Mouse (Mus musculus): ENCODE data around the gene Gpsm1. TPM values are rescaled to one million over a fixed set of nuclear protein-coding genes. Genes with fewer than 3 reads are reported as not detected.
A peak's percentile ranks its signal among the peaks of the same experiment; 100 is the strongest.
"Not testable (repeated sequence)": the region's sequence is repeated elsewhere in the genome, so short reads cannot be mapped to it uniquely, and the experiment has no call there.

Gene Gpsm1
- total RNA-seq, 1 experiment from 2014 or later, result 22.0 TPM

GRCm38 (mm10) chr2:26359983-26360382, 44.7 kb downstream of the Gpsm1 start:
- peak; percentile 40 for ATAC-seq (ENCODE audit: extremely low read depth, insufficient number of reproducible peaks, low FRiP score, poor library complexity, severe bottlenecking)

DNA sequence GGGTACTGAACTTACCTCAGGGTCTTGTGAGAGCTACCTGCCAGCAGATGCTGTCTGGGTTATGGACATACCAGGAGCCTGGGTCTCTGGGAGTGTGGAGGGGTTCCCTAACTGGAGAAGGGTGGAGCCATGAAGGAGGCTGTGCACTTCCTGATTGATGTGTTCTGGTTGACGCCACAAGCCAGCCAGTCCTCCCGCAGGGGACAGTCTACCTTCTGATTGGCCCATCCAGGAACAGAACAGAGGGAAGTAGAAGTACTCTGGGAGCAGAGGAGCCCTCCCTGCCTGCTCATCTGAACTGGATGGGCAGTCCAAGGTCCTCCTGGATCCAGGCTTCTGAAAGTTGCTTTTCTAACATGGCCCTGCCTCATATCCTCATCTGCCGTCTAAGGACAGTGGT, 45.5 kb downstream of the Gpsm1 start, which contains the start of gene Card9:
Card9 (minus strand) TSS at position 147 of the 400 bp plus-strand sequence.
- ATAC-seq (ENCODE audit: extremely low read depth, insufficient number of reproducible peaks, low FRiP score, poor library complexity, severe bottlenecking), result peak; percentile 66

DNA sequence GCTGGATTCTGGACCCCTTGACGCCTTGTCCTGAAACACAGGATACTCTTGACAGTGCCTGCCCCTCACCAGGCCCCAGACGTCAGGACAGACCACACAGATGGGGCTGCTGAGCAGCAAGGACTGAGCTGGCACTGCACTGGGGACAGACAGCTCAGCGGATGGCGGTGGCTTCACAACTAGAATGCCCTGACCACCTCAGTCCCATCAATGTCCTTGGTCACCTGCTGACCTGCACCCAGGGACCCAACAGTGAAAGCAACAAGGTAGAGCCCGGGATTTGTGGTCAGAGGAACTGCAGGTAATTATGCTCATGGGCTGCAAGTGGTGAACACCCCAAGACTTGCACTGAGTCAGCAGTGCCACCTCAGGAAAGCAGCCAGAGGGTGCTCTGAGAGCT, 47.7 kb downstream of the Gpsm1 start:
- no peak for ATAC-seq (ENCODE audit: extremely low read depth, insufficient number of reproducible peaks, low FRiP score, poor library complexity, severe bottlenecking)

- no peak for ATAC-seq (ENCODE audit: extremely low read depth, insufficient number of reproducible peaks, low FRiP score, poor library complexity, severe bottlenecking)
Measured at GRCm38 (mm10) chr2:26363481-26363880, 48.2 kb downstream of the Gpsm1 start.

DNA sequence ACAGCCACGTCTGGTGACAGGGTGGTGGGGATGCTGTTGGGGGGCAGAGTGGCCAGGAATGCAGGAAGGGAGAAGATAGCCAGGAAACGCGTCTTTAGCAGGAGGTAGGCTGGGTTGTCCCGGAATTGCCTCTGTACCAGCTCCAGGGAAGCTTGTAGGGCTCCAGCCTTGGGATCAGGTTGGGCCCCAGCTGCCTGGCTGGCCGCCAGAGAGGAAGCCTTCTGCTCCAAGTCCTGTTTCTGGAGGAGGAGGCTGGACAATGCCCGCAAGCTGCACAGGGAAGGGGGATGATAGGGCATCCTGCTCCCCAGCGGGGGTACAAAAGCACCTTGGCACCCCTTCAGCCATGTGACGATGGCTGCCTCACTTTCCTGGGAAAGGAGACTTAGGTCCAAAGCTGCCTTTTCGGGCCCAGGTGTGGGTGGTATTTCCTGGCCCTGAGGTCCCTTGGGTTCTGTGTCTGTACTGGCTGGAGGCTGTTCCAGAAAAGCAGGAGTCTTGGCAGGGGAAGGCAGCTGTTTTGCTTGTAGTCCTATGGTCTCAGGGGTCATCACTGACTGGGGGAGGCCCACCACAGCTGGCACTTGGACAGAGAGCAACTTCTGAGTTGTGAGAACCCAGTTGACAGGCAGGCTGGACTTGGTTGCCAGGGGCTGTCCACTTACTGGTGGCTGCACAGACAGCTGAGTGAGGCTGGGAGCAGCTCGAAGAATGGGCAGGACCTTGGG, 49.6 kb downstream of the Gpsm1 start:
- no peak for ATAC-seq (ENCODE audit: extremely low read depth, insufficient number of reproducible peaks, low FRiP score, poor library complexity, severe bottlenecking)

- ATAC-seq (ENCODE audit: extremely low read depth, insufficient number of reproducible peaks, low FRiP score, poor library complexity, severe bottlenecking), result no peak
Measured at GRCm38 (mm10) chr2:26367911-26368310, 52.6 kb downstream of the Gpsm1 start.

GRCm38 (mm10) chr2:26368572-26368971, 53.3 kb downstream of the Gpsm1 start:
- ATAC-seq (ENCODE audit: extremely low read depth, insufficient number of reproducible peaks, low FRiP score, poor library complexity, severe bottlenecking), result no peak

- ATAC-seq (ENCODE audit: extremely low read depth, insufficient number of reproducible peaks, low FRiP score, poor library complexity, severe bottlenecking), result no peak
Measured at GRCm38 (mm10) chr2:26372396-26372795, 57.1 kb downstream of the Gpsm1 start.

- ATAC-seq (ENCODE audit: extremely low read depth, insufficient number of reproducible peaks, low FRiP score, poor library complexity, severe bottlenecking), result peak; percentile 83
Measured at GRCm38 (mm10) chr2:26380131-26380771, 64.9 kb downstream of the Gpsm1 start, which contains the start of gene Snapc4. TSS of gene Snapc4 (minus strand) at chr2:26380653.

DNA sequence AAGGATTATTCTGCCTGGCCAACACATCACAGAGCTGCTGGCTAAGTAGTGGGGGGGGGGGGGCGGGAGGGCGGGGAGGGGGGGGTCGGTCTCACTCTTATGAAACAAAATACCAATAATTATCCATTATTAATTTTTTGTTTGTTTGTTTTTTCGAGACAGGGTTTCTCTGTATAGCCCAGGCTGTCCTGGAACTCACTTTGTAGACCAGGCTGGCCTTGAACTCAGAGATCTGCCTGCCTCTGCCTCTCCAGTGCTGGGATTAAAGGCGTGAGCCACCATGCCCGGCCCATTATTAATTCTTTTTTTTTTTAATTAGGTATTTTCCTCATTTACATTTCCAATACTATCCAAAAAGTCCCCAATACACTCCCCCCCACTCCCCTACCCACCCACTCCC, 65.6 kb downstream of the Gpsm1 start:
- not testable (repeated sequence) for ATAC-seq (ENCODE audit: extremely low read depth, insufficient number of reproducible peaks, low FRiP score, poor library complexity, severe bottlenecking)

DNA sequence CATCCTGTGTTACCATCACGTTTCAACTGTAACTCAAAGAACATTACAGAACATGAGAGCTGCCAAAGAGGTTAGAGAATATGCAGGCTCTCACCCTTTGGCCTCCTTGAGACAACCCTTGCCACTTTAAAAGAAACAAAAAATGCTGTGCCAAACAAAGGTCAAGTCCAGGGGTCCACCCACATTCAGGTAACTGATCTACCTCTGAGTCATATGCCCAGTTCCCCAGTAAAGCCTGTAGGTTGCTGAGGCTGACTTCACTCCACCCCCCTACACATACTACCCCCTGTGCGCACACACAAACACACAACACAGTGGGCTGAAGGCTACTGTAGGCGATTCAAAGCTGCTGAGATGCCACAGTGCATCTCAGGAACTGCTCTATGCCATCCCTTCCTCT, 72.4 kb downstream of the Gpsm1 start:
- no peak for ATAC-seq (ENCODE audit: extremely low read depth, insufficient number of reproducible peaks, low FRiP score, poor library complexity, severe bottlenecking)

- ATAC-seq (ENCODE audit: extremely low read depth, insufficient number of reproducible peaks, low FRiP score, poor library complexity, severe bottlenecking), result no peak
Measured at GRCm38 (mm10) chr2:26388682-26389153, 73.4 kb downstream of the Gpsm1 start.

- ATAC-seq (ENCODE audit: extremely low read depth, insufficient number of reproducible peaks, low FRiP score, poor library complexity, severe bottlenecking), result peak; percentile 65
Measured at GRCm38 (mm10) chr2:26389154-26389690, 73.9 kb downstream of the Gpsm1 start, which contains the start of the genes Entr1 and Pmpca. TSS of gene Entr1 (minus strand) at chr2:26389316. TSS of gene Pmpca (plus strand) at chr2:26389339.

DNA sequence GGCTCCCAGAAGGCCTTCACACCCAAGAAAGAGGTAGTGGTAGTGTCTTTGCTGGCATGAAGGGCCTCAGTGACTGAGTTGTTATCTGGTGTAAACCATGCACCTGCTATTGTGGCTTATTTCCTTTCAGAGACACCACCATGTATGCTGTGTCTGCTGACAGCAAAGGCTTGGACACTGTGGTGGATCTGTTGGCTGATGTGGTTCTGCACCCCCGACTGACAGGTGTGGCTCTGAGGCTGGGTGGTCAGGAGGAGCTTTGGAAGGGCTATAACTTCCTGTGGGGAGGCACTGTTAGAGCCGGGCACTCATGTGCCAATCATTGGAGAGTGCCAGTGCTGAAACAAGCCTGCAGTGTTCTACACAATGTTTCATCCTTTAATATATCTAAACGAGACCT, 75.6 kb downstream of the Gpsm1 start:
- ATAC-seq (ENCODE audit: extremely low read depth, insufficient number of reproducible peaks, low FRiP score, poor library complexity, severe bottlenecking), result no peak

DNA sequence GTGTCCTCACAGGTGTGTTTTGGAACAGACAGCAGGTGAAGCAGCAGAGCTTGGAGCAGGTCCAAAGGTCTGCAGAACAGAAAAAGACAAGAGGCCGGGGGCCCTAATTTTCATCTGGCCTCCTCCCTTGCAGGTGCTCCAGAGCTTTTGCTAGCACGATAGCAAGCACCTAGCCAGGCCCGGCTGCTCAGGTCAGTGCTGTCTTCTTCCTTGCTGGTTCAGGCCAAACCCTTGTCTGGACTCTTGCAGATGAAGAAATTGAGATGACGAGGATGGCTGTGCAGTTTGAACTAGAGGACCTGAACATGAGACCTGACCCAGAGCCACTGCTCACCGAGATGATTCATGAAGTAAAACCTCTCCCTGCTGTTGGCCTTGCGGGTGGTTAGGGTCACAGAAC, 76.3 kb downstream of the Gpsm1 start:
- no peak for ATAC-seq (ENCODE audit: extremely low read depth, insufficient number of reproducible peaks, low FRiP score, poor library complexity, severe bottlenecking)

Other genes starting within 250 kb of the Gpsm1 start
- gene Nacc2, start 192.3 kb upstream of the Gpsm1 start, total RNA-seq (2017), result 1.7 TPM in 2 replicates
- not detected in 2 replicates for gene Lhx3, start 107.2 kb upstream of the Gpsm1 start, total RNA-seq (2017)
- 2.9 and 3.8 TPM in 2 replicates for gene Qsox2, start 78.0 kb upstream of the Gpsm1 start, total RNA-seq (2017)
- gene Ccdc187, start 21.0 kb upstream of the Gpsm1 start, total RNA-seq (2017), result 0.12 TPM in 1 of 2 replicates, not detected in the other
- 6.2 and 7.7 TPM in 2 replicates for gene Dnlz, start 36.6 kb downstream of the Gpsm1 start, total RNA-seq (2017)
- 118 and 130 TPM in 2 replicates for gene Card9, start 45.4 kb downstream of the Gpsm1 start, total RNA-seq (2017)
- gene Snapc4, start 65.1 kb downstream of the Gpsm1 start, total RNA-seq (2017), result 58.9 and 67.2 TPM in 2 replicates
- 139 and 145 TPM in 2 replicates for gene Entr1, start 73.8 kb downstream of the Gpsm1 start, total RNA-seq (2017)
- gene Pmpca, start 73.8 kb downstream of the Gpsm1 start, total RNA-seq (2017), result 52.1 and 65.4 TPM in 2 replicates
- 17.1 and 18.5 TPM in 2 replicates for gene Inpp5e, start 93.7 kb downstream of the Gpsm1 start, total RNA-seq (2017)
- gene Sec16a, start 129.7 kb downstream of the Gpsm1 start, total RNA-seq (2017), result 62.1 and 65.5 TPM in 2 replicates
- gene Notch1, start 201.1 kb downstream of the Gpsm1 start, total RNA-seq (2017), result 46.5 and 48.8 TPM in 2 replicates

All from neutrophil, adult 5-6 weeks (primary cell).